16 mouse cellular contexts compared by ENCODE assay signal in the genomic region with DNA sequence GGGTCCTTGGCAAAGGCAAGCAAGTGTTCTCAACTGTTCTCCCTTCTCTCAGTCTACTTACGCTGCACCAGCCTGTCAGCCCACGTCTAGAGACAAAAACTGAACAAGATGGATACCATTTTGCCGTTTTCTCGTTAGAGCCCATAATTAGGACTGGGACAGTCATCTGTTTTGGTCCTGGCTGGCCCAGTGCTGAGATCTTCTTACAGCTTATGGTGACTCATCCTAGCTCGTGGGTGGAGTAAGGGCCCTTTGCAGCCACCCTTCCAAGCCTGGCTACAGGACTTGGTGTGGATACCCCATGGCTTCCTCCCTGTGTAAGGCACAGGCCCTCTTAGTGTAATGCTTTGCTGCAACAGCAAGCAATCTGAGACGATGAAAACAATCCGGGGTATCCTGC.
DNase-seq lines count a peak whose midpoint lies in the region; ATAC-seq lines count a peak whose summit lies in the region.
"Had no signal": no experiment of that assay in that cellular context is flagged by ENCODE, and none has a peak within 500 bp of the region (broad histone marks: within the 10 kb centered on the region; RNA-seq: fewer than 3 reads in every experiment).

No protein-coding gene starts in this region.

- no peak for ATAC-seq in inflammation-experienced regulatory T-cells, adult 6 months
- ATAC-seq: CD4-positive, CD25-positive, alpha-beta regulatory T cell, adult 4 months; forebrain, embryonic 14.5 days; hindbrain, embryonic 16.5 days had no signal

- peak; percentile 22 for DNase-seq in right cerebral cortex, adult 18-20 months
- no peak for DNase-seq in right cerebral cortex, postnatal 14 days
- DNase-seq in NIH3T3 (ENCODE audit: low read depth): peak; percentile 64
- peak; percentile 22 for DNase-seq in skeletal muscle tissue, adult 2 months (ENCODE audit: low read depth, low spot score)
- DNase-seq in lung, postnatal 25 days (ENCODE audit: low spot score): no peak
- DNase-seq: adrenal gland, adult 2 months; adrenal gland, postnatal 25 days; B cell, adult 2 months; cerebellum, adult 2 months; cerebellum, postnatal 10 days; gastrocnemius, postnatal 14 days; heart, postnatal 4 days had no signal

Comparison
In these comparisons a context has a peak if more than half of its experiments do, and no peak if none do; other contexts are left out.
1. DNase-seq: peak in right cerebral cortex, adult 18-20 months (single experiment), NIH3T3 (single experiment) and skeletal muscle tissue, adult 2 months (single experiment); none in right cerebral cortex, postnatal 14 days (single experiment) and lung, postnatal 25 days (single experiment).